Mouse (Mus musculus): ENCODE data around the gene Mybpc2.

DNA sequence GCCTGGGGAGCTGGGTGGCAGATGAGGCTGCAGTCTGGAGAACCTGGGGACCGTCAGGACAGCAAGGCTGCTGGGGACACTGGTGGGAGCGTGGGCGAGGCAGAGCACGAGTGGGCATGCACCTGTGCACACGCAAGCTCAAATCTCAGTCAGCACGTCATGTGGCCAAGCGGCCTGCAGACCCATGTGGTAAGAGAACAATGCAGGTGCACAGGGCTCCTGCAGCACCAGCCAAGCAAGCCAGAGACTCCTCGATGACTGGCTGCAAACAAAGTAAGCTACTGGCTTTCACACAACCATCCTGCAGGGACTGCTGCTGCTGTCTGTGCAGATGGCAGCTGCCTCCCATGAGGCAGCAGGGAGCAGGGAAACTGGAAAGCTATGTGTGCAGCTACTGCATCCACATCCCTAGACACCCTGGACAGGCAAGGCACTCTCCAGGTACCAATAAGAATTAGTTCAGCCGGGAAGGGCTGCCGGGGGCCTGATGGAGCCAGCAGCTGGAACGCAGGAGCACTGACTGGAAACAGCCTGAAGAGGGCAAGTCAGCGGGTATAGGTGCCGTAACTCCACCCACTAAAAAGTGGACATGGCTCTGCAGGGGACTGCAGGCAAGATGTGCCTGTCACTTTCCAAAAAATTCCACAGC is 37.4 kb downstream of the Mybpc2 start:
- no peak for TF ChIP-seq CTCF (IDR thresholded peaks at IDR 0.05; ENCODE audit: low read depth)
- TF ChIP-seq EP300 (IDR thresholded peaks at IDR 0.05; ENCODE audit: low read depth): no peak

Measured in liver, postnatal 0 days (tissue).